Mouse (Mus musculus) bone marrow macrophage, adult 2 months (primary cell): ENCODE measurements at regions not wholly inside any gene's neighbourhood (a gene's known extent, or its start where the extent isn't known, plus 50 kb on each side); places are given as distances from the start of the nearest gene placed in this dataset.

ENCODE experiments used
- CTCF ChIP-seq: IDR thresholded peaks from 2 replicates; pipeline ENCODE4 v1.5.1; 2012; ENCODE audit warnings: low read depth, mild to moderate bottlenecking, low read length, moderate library complexity
- POLR2A ChIP-seq: IDR thresholded peaks from 2 replicates; pipeline ENCODE4 v1.6.1; 2012; ENCODE audit warnings: mild to moderate bottlenecking, low read depth, low read length, borderline replicate concordance

DNA sequence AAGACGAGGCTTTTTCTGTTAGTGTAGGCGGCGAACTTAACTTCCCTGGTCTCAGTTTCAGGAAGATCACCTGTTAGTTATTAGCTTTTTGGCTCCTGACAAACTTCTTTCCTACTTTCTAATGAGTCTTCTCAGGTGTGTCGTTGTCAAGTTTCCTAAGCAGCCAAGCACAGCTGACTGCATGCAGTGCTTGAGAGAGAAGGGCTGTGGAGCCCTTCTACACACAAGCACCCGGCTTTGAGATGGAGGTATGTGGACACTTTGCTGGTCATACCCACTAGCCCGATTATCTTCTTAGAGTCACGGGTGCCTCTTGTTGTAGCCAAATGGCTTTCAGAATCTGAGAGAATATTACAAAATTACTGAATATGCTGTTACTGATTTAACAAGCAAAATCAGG is 76.0 kb downstream of the Btg1 start:
- TF ChIP-seq CTCF (no peak), POLR2A (no peak)
